Mouse (Mus musculus): Measurements from ENCODE around the gene Clic5. TPM values are rescaled to one million over a fixed set of nuclear protein-coding genes. Genes with fewer than 3 reads are reported as not detected.

The Clic5 gene
- total and polyA plus RNA-seq, 2 experiments = 0.15 to 0.37 TPM

DNA sequence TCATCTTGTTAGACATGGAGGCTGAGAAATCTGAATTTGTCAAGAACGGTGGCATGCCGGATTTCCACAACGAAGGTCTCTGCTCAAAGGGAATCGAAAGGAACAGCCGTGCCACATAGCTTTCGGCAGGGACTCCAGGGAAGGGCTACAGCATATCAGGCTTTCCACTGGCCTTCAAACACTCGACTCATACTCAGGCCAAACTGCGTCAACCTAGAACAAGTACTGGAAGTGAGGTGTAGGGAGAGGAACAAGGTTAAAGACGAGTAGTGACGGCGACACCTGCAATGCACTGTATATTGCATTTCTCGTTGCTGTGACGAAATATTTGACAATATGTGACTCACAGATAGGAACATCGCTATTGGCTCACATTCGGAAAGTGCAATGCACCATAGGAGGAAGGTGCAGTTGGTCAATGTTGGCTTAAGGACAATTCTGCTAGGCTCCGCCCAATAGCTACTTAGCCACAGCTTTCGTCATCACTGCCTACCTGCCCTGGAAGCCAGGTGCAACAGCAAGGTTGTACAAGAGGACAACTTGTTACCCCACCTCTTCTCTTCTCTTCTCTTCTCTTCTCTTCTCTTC lies 112.9 kb downstream of the Clic5 start:
- no peak for DNase-seq (ENCODE audit: extremely low read depth, low read depth, low spot score)

DNA sequence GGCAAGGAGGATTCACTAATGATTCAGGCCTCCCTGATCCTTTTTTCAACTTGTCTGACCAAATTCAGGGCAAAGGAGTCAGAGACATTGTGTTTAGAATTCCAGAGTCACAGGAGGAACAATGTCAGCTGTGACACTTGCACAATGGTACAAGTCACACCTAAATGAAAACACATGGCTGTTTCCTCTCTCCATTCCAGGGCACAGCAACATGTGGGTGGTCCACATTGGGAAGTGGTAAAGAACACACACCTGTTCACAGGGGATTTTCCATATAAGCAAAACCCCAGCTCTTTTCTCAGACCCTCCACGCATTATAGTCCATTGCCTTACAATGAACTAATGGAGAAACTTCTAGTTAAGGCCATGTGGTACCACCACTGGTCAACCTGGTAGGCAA lies 115.7 kb downstream of the Clic5 start:
- H3K79me2 ChIP-seq (ENCODE audit: control insufficient read depth, insufficient read depth, low read length) = no peaks in the 10 kb centered on the region
- 94% methylated on average over 1 of the region's 1 CpGs for WGBS
- no peak overlapping the region for H3K27ac ChIP-seq (replicated peaks; ENCODE audit: insufficient read depth, low read depth, low read length)
- no peak overlapping the region for H3K4me3 ChIP-seq (ENCODE audit: insufficient read depth, low read depth, low read length)
- no peaks in the 10 kb centered on the region for H3K4me1 ChIP-seq (ENCODE audit: control insufficient read depth, insufficient read depth, low read length)
- no peak for DNase-seq (ENCODE audit: extremely low read depth, low read depth, low spot score)
- H3K36me3 ChIP-seq (ENCODE audit: control insufficient read depth, insufficient read depth, low read length) = no peaks in the 10 kb centered on the region
- no peak overlapping the region for H3K9ac ChIP-seq (ENCODE audit: low read depth, low read length)
- TF ChIP-seq POLR2A (IDR thresholded peaks at IDR 0.05; ENCODE audit: extremely low read depth, insufficient read depth, low read length) (no peak), CTCF (IDR thresholded peaks at IDR 0.05; ENCODE audit: low read depth, low read length) (no peak)
- no peaks in the 10 kb centered on the region for H3K27me3 ChIP-seq (ENCODE audit: control insufficient read depth, insufficient read depth, low read length)

More for the DNA sequence above, 112.9 kb downstream of the Clic5 start:
- Histone ChIP-seq H3K27ac (replicated peaks; ENCODE audit: insufficient read depth, low read depth, low read length) (no peak overlapping the region), H3K79me2 (ENCODE audit: control insufficient read depth, insufficient read depth, low read length) (no peaks in the 10 kb centered on the region), H3K4me1 (ENCODE audit: control insufficient read depth, insufficient read depth, low read length) (no peaks in the 10 kb centered on the region), H3K4me3 (ENCODE audit: insufficient read depth, low read depth, low read length) (no peak overlapping the region), H3K27me3 (ENCODE audit: control insufficient read depth, insufficient read depth, low read length) (no peaks in the 10 kb centered on the region), H3K9ac (ENCODE audit: low read depth, low read length) (no peak overlapping the region), H3K36me3 (ENCODE audit: control insufficient read depth, insufficient read depth, low read length) (no peaks in the 10 kb centered on the region)
- TF ChIP-seq POLR2A (IDR thresholded peaks at IDR 0.05; ENCODE audit: extremely low read depth, insufficient read depth, low read length) (no peak), CTCF (IDR thresholded peaks at IDR 0.05; ENCODE audit: low read depth, low read length) (no peak)
- 68% methylated on average over 17 of the region's 17 CpGs for WGBS

DNA sequence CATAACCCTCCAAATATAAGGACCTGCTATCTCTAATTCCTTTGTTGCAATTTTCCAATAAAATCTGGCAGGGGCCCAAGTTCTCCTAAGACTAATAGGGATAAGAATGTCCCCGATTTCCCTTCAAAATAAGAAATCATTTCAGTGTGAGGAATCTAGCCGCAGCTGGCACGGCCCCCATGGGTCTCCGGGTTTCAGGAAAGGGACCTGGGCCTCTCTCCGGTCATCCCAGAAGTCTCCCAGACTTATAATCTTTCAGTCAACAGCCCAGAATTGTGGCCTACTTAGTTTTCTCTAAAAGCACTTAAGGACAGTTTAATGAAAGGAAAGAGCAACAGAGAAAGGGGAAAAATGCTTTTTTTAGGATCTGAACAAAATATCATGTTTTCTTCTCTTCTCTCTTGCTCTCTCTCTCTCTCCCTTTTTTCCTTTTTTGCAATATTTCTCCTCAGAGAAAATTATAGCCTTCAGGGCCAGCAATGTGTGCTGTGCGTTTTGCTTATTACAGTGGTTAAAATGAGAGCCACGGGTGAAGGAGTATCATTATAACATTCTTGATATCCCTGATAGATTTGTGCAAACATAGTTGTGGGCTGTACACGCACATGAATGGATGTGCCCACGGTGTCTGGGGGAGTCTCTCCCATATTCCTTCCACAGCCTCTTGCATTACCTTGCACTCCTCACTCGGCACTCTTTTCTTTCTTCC lies 121.7 kb downstream of the Clic5 start:
- H3K27me3 ChIP-seq (ENCODE audit: control insufficient read depth, insufficient read depth, low read length) = no peaks in the 10 kb centered on the region
- no peak overlapping the region for H3K27ac ChIP-seq (replicated peaks; ENCODE audit: insufficient read depth, low read depth, low read length)
- no peak overlapping the region for H3K4me3 ChIP-seq (ENCODE audit: insufficient read depth, low read depth, low read length)
- no peak for DNase-seq (ENCODE audit: extremely low read depth, low read depth, low spot score)
- no peak overlapping the region for H3K9ac ChIP-seq (ENCODE audit: low read depth, low read length)
- no peak for TF ChIP-seq CTCF (IDR thresholded peaks at IDR 0.05; ENCODE audit: low read depth, low read length)
- TF ChIP-seq POLR2A (IDR thresholded peaks at IDR 0.05; ENCODE audit: extremely low read depth, insufficient read depth, low read length) = no peak
- H3K79me2 ChIP-seq (ENCODE audit: control insufficient read depth, insufficient read depth, low read length) = no peaks in the 10 kb centered on the region
- no peaks in the 10 kb centered on the region for H3K36me3 ChIP-seq (ENCODE audit: control insufficient read depth, insufficient read depth, low read length)
- no peaks in the 10 kb centered on the region for H3K4me1 ChIP-seq (ENCODE audit: control insufficient read depth, insufficient read depth, low read length)
- 80% methylated on average over 10 of the region's 10 CpGs for WGBS

DNA sequence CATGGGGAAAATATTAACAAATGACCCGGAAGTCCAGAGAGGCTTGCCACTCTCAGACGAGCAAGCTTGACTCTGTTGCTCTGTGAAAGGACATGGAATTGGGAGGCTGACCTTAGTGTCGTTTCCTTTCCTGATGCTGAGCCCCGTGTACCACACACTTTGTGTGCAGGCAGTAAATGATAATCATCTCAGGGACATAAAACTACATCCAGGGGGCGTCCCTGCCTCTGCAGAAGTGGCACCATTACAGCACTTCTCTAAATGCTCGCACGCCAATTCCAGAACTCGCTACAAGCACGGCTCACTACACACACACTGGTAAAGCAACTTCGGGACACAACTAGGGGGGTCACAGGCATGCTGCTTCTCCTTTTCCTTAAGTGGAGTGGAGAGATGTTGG lies 136.9 kb downstream of the Clic5 start:
- Histone ChIP-seq H3K4me1 (ENCODE audit: control insufficient read depth, insufficient read depth, low read length) (no peaks in the 10 kb centered on the region), H3K79me2 (ENCODE audit: control insufficient read depth, insufficient read depth, low read length) (no peaks in the 10 kb centered on the region), H3K27ac (replicated peaks; ENCODE audit: insufficient read depth, low read depth, low read length) (no peak overlapping the region), H3K27me3 (ENCODE audit: control insufficient read depth, insufficient read depth, low read length) (no peaks in the 10 kb centered on the region), H3K4me3 (ENCODE audit: insufficient read depth, low read depth, low read length) (no peak overlapping the region), H3K36me3 (ENCODE audit: control insufficient read depth, insufficient read depth, low read length) (no peaks in the 10 kb centered on the region), H3K9ac (ENCODE audit: low read depth, low read length) (no peak overlapping the region)
- no peak for DNase-seq (ENCODE audit: extremely low read depth, low read depth, low spot score)
- TF ChIP-seq POLR2A (IDR thresholded peaks at IDR 0.05; ENCODE audit: extremely low read depth, insufficient read depth, low read length) (no peak), CTCF (IDR thresholded peaks at IDR 0.05; ENCODE audit: low read depth, low read length) (no peak)
- 75% methylated on average over 10 of the region's 10 CpGs for WGBS

DNA sequence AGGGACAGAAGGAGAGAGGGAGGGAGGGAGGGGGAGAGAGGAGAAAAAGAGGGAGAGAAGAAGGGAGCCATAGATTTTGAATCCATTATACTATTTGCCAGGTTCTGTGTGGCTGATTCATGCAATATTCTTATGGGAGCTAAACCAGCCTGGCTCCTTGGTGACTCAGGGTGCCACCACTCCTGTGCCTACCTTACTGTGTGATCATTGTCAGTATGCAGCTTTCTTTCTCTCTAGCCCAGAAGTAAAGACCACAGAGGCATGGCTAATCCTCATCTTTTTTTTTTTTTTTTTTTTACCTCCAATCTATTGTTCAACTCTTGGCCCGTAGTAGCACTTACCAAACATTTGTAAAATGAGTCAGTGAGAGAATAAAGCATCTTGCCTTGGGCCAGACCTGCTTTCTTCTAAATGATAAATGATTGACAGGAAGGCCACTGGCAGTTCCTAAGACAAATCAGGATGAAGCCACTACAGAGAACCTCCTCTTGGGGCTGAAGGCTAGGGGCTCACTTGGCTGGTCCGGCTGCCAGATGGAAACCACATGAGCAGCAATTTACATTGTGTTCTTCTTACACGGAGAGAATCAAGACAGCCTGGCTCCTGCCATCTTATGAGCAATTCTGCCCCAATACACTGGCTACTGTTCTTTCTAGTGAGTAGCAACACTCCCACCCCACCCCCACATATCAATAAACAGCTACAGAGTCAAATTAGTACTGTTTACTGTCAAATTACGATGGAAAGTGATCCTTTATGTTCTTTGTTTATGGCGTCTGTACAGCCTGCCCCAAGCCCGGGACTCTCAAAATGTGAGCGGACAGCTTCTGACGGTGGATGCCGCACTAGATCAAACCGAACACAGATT lies 139.1 kb downstream of the Clic5 start:
- no peak for TF ChIP-seq POLR2A (IDR thresholded peaks at IDR 0.05; ENCODE audit: extremely low read depth, insufficient read depth, low read length)
- Histone ChIP-seq H3K9ac (ENCODE audit: low read depth, low read length) (no peak overlapping the region), H3K4me1 (ENCODE audit: control insufficient read depth, insufficient read depth, low read length) (no peaks in the 10 kb centered on the region), H3K27ac (replicated peaks; ENCODE audit: insufficient read depth, low read depth, low read length) (no peak overlapping the region), H3K79me2 (ENCODE audit: control insufficient read depth, insufficient read depth, low read length) (no peaks in the 10 kb centered on the region), H3K27me3 (ENCODE audit: control insufficient read depth, insufficient read depth, low read length) (no peaks in the 10 kb centered on the region), H3K4me3 (ENCODE audit: insufficient read depth, low read depth, low read length) (no peak overlapping the region), H3K36me3 (ENCODE audit: control insufficient read depth, insufficient read depth, low read length) (no peaks in the 10 kb centered on the region)
- DNase-seq (ENCODE audit: extremely low read depth, low read depth, low spot score) = no peak
- 76% methylated on average over 10 of the region's 10 CpGs for WGBS
